Mouse (Mus musculus) hematopoietic stem cell, adult 5-6 weeks (primary cell): Measurements from ENCODE around the gene Phlda2. TPM values are rescaled to one million over a fixed set of nuclear protein-coding genes. Genes with fewer than 3 reads are reported as not detected.

Experiments used
- ATAC-seq, 2 experiments: fragments of 125-278 bp in 1 of 2; replicated peaks in 1 of 2; 2 replicates each; pipeline ENCODE4 v1.8.0; 2016 to 2017; ENCODE audit warnings: inconsistent platforms in 2 of 2, mild to moderate bottlenecking in 2 of 2, moderate number of reproducible peaks in 2 of 2, low read depth in 1 of 2, moderate TSS enrichment in 1 of 2; ENCODE audit not compliant: low FRiP score in 2 of 2, poor library complexity in 2 of 2, severe bottlenecking in 2 of 2, insufficient read depth in 1 of 2, low TSS enrichment in 1 of 2
- total RNA-seq: library from RNA; stranded (forward); fragments of 172-1452, 232-1000 nt; gene quantifications from 2 replicates; pipeline ENCODE4 v1.2.3, GENCODE M21; 2017

Gene Phlda2
- total RNA-seq, 1 experiment from 2014 or later = 4.7 TPM

GRCm38 (mm10) chr7:143506675-143507074 lies 3.7 kb upstream of the Phlda2 start:
- peak in 1 of 2 experiments; percentile 29; a peak in 1 of 4 replicates for ATAC-seq

DNA sequence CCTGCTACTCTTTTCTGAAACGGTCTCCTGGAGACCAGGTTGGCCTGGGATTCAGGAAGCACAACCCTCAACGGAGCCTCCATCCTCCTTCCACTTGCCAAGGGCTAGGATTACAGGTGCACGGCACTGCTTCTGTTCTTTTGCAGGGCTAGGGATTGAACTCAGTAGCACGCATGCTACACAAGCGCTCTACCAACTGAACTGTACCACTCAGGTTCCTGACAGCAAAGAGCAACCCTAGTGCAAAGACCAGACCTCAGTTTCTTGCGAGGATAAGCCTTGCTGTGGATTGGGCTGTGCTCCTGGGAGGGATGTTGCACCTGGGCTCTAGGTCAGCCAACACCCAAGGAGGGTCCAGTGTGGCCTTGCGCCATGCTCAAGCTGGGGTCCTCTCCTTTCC lies 3.3 kb upstream of the Phlda2 start:
- no peak for ATAC-seq

DNA sequence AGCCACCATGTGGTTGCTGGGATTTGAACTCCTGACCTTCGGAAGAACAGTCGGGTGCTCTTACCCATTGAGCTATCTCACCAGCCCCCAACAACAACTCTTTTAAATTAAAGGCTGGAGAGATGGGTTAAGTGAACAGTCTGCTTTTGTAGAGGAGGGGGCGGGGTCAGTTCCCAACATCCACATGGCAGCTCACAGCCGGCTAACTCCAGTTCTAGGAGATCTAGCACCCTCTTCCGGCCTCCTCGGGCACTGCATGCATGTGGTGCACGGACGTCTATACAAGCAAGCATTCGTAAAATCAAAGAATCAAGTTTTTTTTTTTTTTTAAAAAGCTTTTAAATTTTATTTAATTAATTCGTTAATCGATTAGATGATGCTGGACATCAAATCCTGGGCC lies 2.9 kb upstream of the Phlda2 start:
- ATAC-seq = peak; percentile 47 to 58; a peak in 2 of 4 replicates

GRCm38 (mm10) chr7:143505411-143505810 lies 2.5 kb upstream of the Phlda2 start:
- ATAC-seq = no peak

DNA sequence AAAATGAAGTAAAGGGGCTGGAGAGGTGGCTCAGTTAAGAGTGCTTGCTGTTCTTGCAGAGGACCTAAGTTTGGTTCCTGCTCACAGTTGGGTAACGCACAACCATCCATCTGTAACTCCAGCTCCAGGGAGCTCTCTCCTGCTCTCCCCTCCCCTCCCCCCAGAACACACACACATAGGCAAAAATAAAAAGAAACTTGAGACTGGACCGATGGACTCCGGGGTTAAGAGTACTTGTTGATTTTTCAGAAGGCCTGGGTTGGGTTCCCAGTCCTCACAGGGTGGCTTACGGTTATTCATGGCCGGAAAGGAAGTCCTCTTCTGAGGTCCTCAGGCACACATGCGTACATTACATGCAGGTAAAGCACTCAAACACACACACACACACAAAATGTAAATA lies 976 bp upstream of the Phlda2 start:
- no peak for ATAC-seq

DNA sequence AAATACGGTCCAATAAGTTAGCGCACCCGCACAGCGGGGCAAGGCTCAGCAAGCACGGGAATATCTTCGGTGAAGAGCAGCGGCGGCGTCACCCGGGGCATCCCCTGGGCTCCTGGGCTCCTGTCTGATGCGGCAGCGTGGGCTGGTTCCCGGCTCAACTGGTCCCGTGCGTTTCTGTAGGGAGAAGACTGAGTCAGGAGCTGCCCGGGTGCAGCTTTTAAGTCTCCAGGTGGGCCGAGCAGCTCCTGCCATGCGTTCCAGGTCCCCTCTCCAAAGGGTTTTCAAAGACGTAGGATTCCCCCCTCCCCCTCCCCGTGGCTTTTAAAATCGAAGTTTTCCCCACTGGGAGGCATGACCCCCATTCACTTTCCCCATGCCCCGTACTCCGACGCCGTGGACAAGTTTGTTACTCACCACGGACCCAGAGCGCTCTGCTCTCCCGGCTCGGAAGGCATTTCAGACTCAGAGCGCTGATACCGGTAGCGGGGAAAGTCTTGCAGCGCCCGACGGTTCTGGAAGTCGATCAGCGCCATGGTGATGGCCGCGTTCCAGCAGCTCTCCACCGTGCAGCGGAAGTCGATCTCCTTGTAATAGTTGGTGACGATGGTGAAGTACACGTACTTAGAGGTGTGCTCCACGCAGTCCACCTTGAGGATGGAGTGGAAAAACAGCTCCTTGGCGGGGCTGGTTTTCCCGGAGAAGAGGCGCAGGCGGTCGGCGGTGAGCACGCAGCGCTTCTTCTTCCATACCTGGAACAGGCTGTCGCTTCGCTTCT lies 1.1 kb downstream of the Phlda2 start:
- ATAC-seq = peak in 1 of 2 experiments; percentile 17; a peak in 2 of 4 replicates

GRCm38 (mm10) chr7:143500912-143501311 lies 2.0 kb downstream of the Phlda2 start:
- ATAC-seq = no peak

- ATAC-seq = no peak
Observed at GRCm38 (mm10) chr7:143498584-143498983, 4.4 kb downstream of the Phlda2 start.

DNA sequence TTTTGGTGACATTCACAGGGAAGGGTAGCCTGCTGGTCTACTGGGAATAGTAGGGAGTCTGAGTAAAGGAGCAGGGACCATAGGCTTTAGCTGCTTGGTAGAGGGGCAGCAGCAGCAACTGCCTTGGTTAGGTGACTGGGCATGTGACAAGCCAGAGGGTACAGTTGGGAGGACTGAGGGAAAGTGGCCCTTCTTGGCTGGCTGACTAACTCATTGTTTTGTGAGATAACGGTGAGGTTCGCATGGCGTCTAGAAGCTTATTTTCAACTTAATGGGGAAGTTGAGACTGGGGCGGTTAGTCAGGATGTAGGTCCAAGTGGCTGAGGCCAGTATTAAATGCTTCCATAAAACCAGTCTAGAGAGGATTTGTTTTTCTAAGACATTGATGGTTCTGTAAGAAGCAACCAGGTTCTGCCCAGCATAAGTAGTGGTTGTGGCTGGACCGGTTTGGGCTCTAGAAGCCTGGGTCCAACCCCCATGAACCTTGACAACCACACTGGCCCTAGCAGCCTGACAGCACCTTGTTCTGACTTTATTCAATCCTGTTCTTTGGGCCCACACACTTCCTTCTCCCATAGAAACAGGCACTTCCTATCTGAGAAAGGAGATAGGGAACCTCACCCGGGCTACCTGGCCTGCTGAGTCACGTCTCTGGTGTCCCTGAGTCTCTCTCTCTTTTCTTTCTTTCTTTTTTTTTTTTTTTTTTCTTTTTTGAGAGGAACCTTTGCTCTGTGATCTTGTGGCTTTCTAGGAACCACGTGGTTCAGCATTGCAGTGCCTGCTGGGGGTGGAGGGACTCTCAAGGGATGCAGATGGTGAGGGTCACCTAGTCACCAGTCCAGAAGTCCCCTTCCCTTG lies 7.6 kb downstream of the Phlda2 start:
- peak; percentile 46 to 55 for ATAC-seq

- no peak for ATAC-seq
Observed at GRCm38 (mm10) chr7:143493616-143494126, 9.3 kb downstream of the Phlda2 start.

DNA sequence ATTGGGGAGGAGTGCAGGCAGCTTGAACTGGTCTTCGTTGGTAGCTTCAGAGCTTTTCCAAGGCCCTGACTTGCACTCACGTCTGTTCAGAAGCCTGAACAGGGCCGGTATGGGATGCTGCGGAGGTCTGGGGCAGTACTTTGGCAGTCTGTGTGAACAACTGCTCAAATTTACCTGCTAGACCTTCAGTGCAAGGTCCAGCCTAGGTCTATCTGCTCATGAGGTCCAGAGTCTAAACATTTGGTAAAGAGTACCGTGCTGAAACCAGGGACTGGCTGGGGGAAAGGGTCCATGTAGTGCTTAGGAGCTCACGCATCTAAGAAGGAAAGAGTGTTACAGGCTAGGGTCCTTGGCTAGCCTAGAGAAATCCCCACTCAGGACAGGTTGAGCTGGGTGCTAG lies 13.2 kb downstream of the Phlda2 start:
- ATAC-seq = no peak

DNA sequence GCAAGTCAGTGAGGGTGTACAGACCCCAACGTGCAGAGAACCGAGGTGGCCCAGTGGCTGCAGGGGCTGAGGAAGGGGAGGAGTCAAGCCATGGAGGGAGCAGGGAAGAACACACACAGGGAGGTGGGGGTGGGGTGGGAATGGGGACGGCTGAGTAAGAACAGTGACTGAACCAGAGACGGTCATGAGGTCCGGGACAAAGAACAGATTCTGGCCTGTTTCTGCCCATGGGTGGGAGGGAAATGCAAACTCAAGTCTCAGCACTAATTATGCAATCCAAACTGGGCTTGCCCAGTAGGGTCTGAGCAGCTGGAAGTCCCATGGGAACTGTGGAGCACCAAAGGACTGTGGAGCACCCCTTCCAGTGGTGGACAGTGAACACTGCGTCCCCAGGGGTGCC lies 20.4 kb downstream of the Phlda2 start:
- ATAC-seq = no peak

DNA sequence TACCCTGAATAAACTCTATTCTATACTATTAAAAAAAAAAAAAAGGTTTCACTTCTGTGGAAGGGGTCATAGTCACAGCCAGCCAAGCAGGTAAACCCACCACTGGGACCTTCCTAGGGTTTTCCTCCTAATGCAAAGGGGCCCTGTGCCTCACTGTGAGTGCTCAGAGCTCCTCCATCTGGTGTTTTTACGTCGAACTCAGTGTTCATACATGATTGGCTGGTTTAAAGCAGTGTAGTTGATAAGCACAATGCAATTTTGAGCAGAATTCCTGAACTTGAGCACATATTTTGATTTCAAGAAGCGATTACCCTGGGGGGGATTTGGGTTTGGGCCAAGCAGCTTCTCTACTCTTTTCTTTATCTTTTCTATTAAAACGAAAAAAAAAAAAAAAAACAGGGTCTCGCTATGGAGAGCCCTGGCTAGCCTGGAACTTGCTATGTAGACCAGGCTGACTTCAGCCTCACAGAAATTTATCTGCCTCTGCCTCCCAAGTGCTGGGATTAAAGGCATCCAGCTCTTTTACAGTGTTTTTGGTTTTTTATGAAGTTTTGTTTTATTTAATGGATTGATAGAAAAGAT lies 21.1 kb downstream of the Phlda2 start:
- ATAC-seq = no peak

- peak; percentile 65 to 83 for ATAC-seq
Observed at GRCm38 (mm10) chr7:143480498-143480897, 22.5 kb downstream of the Phlda2 start.

DNA sequence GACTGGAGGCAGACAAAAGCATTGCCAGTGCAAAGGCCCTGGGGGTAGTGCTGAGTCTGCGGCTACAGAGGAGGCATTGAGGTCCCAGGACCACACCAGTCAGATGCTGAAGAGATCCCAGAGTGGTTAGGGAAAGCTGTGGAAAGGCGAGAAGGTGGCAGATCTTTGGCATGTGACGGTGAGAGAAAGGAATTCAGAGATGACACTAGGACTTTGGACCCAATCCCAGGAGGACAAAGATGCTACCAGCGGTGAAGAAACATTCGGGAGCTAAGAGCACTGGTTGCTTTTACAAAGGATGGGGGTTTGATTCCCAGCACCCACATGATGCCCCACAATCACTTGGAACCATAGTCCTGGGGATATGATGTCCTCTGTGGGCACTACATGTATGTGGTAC lies 25.1 kb downstream of the Phlda2 start:
- ATAC-seq = no peak

- ATAC-seq = no peak
Observed at GRCm38 (mm10) chr7:143476702-143477335, 26.1 kb downstream of the Phlda2 start.

DNA sequence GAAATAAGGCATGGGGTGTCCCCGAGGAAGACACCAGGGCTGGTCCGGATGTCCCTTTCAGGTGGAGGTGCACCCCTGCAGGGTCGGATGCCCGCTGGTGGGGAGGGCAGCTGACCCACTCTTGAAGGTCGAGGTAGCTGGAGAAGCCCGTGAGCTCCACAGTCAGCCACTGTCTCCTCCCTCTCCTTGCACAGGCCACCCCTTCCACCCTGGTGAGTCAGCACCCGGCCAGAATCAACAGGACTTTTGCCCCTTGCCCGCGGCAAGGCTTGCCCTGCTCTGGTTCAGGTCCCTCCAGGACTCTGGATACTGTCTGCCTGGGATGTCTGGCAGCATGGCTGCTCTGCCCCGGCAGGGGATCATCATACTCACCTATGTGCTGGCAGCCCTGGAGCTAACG lies 27.1 kb downstream of the Phlda2 start:
- ATAC-seq = no peak
